Mouse (Mus musculus) pancreas, adult 10 weeks (tissue): ENCODE measurements around the gene Hcfc1r1. TPM values are rescaled to one million over a fixed set of nuclear protein-coding genes. Genes with fewer than 3 reads are reported as not detected.

ENCODE experiments used
- polyA plus RNA-seq: library from polyadenylated mRNA; stranded (reverse); fragments of 350-450 nt; fragmentation: Illumina TruSeq; extraction: RNeasy Lipid Tissue Mini Kit (QIAGEN cat#74804); gene quantifications from one replicate; pipeline ENCODE4 v1.2.3, GENCODE M21; 2015; ENCODE audit warnings: low read depth, low replicate concordance; ENCODE audit not compliant: insufficient read depth

The Hcfc1r1 gene
- 44.8 TPM for polyA plus RNA-seq

GRCm38 (mm10) chr17:23673424-23674073 is at the start of gene Hcfc1r1, which contains the start of gene Thoc6:
TSS of gene Hcfc1r1 (plus strand) at chr17:23673596.
TSS of gene Thoc6 (minus strand) at chr17:23673882.

GRCm38 (mm10) chr17:23644613-23645495 is 28.5 kb upstream of the Hcfc1r1 start, which contains the start of gene Mmp25:
TSS of gene Mmp25 (minus strand) at chr17:23645277.

DNA sequence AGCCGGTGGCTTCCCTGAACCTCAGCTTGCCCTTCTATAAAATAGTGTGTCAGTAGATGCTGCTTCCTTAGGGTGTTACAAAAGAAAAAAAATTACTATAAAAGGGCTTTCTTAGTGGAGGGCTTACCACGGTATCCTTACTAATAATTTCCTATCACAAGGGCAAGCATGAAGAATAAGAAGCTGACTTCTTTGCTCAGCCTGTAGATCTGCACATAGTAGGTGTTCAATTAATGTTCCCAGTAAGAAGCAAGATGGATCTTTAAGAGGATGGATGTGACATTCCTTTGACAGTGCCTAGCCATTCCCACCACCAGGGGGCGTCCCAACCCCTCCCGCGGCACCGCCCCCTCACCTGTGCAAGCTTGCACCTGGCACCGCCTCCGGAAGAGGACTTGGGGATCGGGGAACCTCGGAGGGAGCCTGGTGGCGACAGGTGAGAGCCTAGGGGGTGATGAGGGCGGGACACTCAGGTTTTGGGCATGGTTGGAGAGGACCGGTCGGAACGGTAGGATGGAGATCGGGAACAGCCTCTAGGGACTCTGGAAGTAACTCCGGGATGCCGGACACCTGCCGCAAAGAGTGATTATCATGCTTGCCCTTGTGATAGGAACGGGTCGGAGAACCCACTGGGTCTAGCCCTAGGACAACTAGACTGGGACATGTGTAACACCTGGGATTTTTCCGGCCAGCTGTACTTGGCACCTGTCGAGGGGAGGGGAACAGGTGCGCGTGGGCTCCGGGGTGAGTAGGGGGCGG is 13.1 kb upstream of the Hcfc1r1 start, which contains the start of gene Bicdl2:
Bicdl2 (plus strand) TSS at position 390 of the 759 bp plus-strand sequence.

DNA sequence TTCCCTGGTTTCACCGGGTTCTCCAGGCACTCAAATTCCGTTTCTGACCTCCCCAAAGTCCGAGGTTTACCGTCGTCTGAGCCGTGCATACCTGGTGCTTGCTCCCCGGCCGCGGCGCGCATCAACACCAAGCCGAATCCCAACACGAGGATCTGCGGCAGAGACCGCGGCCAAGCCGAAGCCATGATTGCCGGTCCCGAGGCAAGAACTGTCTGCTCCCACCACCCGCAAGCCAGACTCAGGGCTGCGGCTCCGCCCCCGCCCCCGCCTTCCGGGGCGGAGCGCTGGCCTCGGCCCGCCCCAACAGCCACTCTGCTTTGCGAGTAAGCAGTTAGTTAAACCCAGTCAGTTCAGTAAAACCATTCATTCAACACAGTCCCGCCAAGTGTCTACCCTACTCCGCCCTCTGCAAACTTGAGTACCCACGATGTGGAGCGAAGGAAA is 3.9 kb downstream of the Hcfc1r1 start, which contains the start of gene Tnfrsf12a:
Tnfrsf12a (minus strand) TSS at position 233 of the 444 bp plus-strand sequence.

GRCm38 (mm10) chr17:23679127-23679835 is 5.9 kb downstream of the Hcfc1r1 start, which contains the start of gene Cldn6:
TSS of gene Cldn6 (plus strand) at chr17:23679249.

GRCm38 (mm10) chr17:23683856-23684672 is 10.7 kb downstream of the Hcfc1r1 start, which contains the start of gene Cldn9:
TSS of gene Cldn9 (minus strand) at chr17:23684026.

DNA sequence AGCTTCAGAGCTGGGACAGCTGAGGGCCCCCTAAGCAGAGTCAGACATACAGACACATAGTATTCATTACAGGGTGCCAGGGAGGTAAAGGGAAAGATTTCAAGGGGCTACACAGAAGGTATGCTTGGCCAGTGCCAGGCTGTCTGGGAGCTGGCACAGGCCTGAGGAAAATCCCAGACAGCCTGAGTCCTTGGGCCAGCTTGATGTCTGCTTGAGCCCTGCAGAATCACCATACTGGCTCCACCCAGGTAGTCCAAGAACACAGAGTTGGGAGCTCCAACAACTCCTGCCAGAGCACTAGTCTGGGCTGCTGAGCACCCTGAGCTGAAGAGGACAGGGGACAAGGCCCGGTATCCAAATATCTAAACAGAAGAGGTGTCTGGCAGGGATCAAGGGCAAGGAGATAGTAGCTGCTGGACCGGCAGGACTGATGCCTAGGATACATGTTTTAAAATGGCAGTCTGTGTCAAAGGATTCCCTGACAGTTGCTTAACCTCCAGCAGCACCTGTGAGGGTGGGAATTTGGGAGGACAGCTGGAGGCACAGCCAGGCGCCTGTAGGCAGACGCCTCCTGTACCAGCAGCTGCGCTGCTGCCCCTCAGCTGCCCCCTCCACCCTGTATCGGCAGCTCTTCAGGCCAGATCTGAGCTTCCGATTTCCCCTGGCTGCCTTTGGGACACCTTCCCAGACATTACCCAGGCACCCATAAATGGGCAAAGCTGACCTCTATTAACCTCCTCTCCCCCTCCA is 49.2 kb downstream of the Hcfc1r1 start, which contains the start of gene 1520401A03Rik:
1520401A03Rik (minus strand) TSS at position 408 of the 750 bp plus-strand sequence.

Other genes with a start within 250 kb of the Hcfc1r1 start
- gene Vmn2r117, start 193.9 kb upstream of the Hcfc1r1 start, polyA plus RNA-seq: not detected
- gene Zfp213, start 109.4 kb upstream of the Hcfc1r1 start, polyA plus RNA-seq: 2.1 TPM
- gene Zfp13, start 74.1 kb upstream of the Hcfc1r1 start, polyA plus RNA-seq: 4.2 TPM
- gene Zscan10, start 72.7 kb upstream of the Hcfc1r1 start, polyA plus RNA-seq: not detected
- gene Mmp25, start 28.3 kb upstream of the Hcfc1r1 start, polyA plus RNA-seq: 0.24 TPM
- 2.9 TPM for gene Bicdl2, start 13.1 kb upstream of the Hcfc1r1 start, polyA plus RNA-seq
- 3.1 TPM for gene Thoc6, start 286 bp downstream of the Hcfc1r1 start, polyA plus RNA-seq
- gene Tnfrsf12a, start 3.9 kb downstream of the Hcfc1r1 start, polyA plus RNA-seq: 9.0 TPM
- gene Cldn6, start 5.7 kb downstream of the Hcfc1r1 start, polyA plus RNA-seq: 4.2 TPM
- gene Cldn9, start 10.4 kb downstream of the Hcfc1r1 start, polyA plus RNA-seq: 3.5 TPM
- not detected for gene 1520401A03Rik, start 49.2 kb downstream of the Hcfc1r1 start, polyA plus RNA-seq
- gene Pkmyt1, start 52.7 kb downstream of the Hcfc1r1 start, polyA plus RNA-seq: 3.3 TPM
- 5.0 TPM for gene Paqr4, start 67.3 kb downstream of the Hcfc1r1 start, polyA plus RNA-seq
- gene Kremen2, start 72.2 kb downstream of the Hcfc1r1 start, polyA plus RNA-seq: not detected
- 9.7 TPM for gene Flywch1, start 98.0 kb downstream of the Hcfc1r1 start, polyA plus RNA-seq
- 1.3 TPM for gene Flywch2, start 112.5 kb downstream of the Hcfc1r1 start, polyA plus RNA-seq
- 176 TPM for gene Srrm2, start 116.9 kb downstream of the Hcfc1r1 start, polyA plus RNA-seq
- gene Elob, start 155.5 kb downstream of the Hcfc1r1 start, polyA plus RNA-seq: 116 TPM
- not detected for gene Prss33, start 162.5 kb downstream of the Hcfc1r1 start, polyA plus RNA-seq
- gene Prss32, start 170.3 kb downstream of the Hcfc1r1 start, polyA plus RNA-seq: not detected
- not detected for gene Prss41, start 170.6 kb downstream of the Hcfc1r1 start, polyA plus RNA-seq
- not detected for gene Prss21, start 194.5 kb downstream of the Hcfc1r1 start, polyA plus RNA-seq
- not detected for gene Dcpp1, start 207.3 kb downstream of the Hcfc1r1 start, polyA plus RNA-seq
- not detected for gene Dcpp2, start 207.3 kb downstream of the Hcfc1r1 start, polyA plus RNA-seq
- gene Dcpp3, start 243.9 kb downstream of the Hcfc1r1 start, polyA plus RNA-seq: not detected